Mouse (Mus musculus) small intestine, adult 2 months (tissue): ENCODE measurements around the gene Pik3r5.

Experiments used
- CTCF ChIP-seq: fragments of 200-500 bp; IDR thresholded peaks from 2 replicates; pipeline ENCODE4 v1.5.1; 2012; ENCODE audit warnings: low read depth, mild to moderate bottlenecking, control low read depth, inconsistent platforms, low read length, moderate library complexity, mixed read lengths; ENCODE audit not compliant: insufficient replicate concordance, insufficient read length; ENCODE audit errors: extremely low read depth
- POLR2A ChIP-seq: fragments of 200-500 bp; IDR thresholded peaks from 2 replicates; pipeline ENCODE4 v1.6.1; 2012; ENCODE audit warnings: low read depth, mild to moderate bottlenecking, control low read depth, inconsistent platforms, low read length, moderate library complexity

- TF ChIP-seq POLR2A (no peak), CTCF (no peak)
Measured at GRCm38 (mm10) chr11:68478574-68478981, 46.7 kb downstream of the Pik3r5 start.
